Mouse (Mus musculus) hindbrain, embryonic 14.5 days (tissue): ENCODE measurements around the gene Fam208b. TPM values are rescaled to one million over a fixed set of nuclear protein-coding genes. Genes with fewer than 3 reads are reported as not detected.

Experiments used
- ATAC-seq: fragments of 200-750 bp; cut with Nextera tagmentation; 2 replicates; pipeline ENCODE4 v1.8.0; 2017; ENCODE audit warnings: moderate number of reproducible peaks, mild to moderate bottlenecking, moderate TSS enrichment, moderate library complexity; ENCODE audit not compliant: low FRiP score
- DNase-seq: peaks from one replicate; pipeline ENCODE4 v3.0.0-alpha.2; 2015; ENCODE audit warnings: low spot score
- H3K27ac ChIP-seq: fragments of 300-500 bp; sonication (generic); 2 replicates; pipeline ENCODE4 v1.5.1; 2014; ENCODE audit warnings: mild to moderate bottlenecking, moderate library complexity
- H3K27me3 ChIP-seq: fragments of 300-500 bp; sonication (generic); 2 replicates; pipeline ENCODE4 v1.6.1; 2014; ENCODE audit warnings: mild to moderate bottlenecking, low read length, mixed read lengths; ENCODE audit not compliant: control insufficient read depth, insufficient read depth
- H3K36me3 ChIP-seq: fragments of 300-500 bp; sonication (generic); replicated peaks from 2 replicates; pipeline ENCODE4 v1.6.1; 2014; ENCODE audit not compliant: control insufficient read depth, insufficient read depth
- H3K4me1 ChIP-seq: fragments of 300-500 bp; sonication (generic); replicated peaks from 2 replicates; pipeline ENCODE4 v1.6.1; 2014; ENCODE audit warnings: antibody characterized with exemption, low read length, mixed read lengths; ENCODE audit not compliant: control insufficient read depth, insufficient read depth
- H3K4me2 ChIP-seq: fragments of 300-500 bp; sonication (generic); replicated peaks from 2 replicates; pipeline ENCODE4 v1.6.1; 2014; ENCODE audit warnings: mild to moderate bottlenecking, moderate library complexity
- H3K4me3 ChIP-seq: fragments of 300-500 bp; sonication (generic); replicated peaks from 2 replicates; pipeline ENCODE4 v1.5.1; 2014; ENCODE audit warnings: mild to moderate bottlenecking, low read length
- H3K9ac ChIP-seq: fragments of 300-500 bp; sonication (generic); 2 replicates; pipeline ENCODE4 v1.6.1; 2014
- H3K9me3 ChIP-seq: fragments of 300-500 bp; sonication (generic); 2 replicates; pipeline ENCODE4 v1.6.1; 2016; ENCODE audit warnings: low read length; ENCODE audit not compliant: control insufficient read depth
- WGBS: fragments of 180-500 bp; shearing (Covaris S2); extraction: QIAGEN DNeasy Blood & Tissue Kit; methylation state at CpG from one replicate; pipeline ENCODE4 v1.1.7; 2014; 5-methylcytosine and 5-hydroxymethylcytosine counted together
- polyA plus RNA-seq: library from polyadenylated mRNA; unstranded; fragments of >200 nt; fragmentation: Nextera tagmentation; extraction: Ambion mirVana; gene quantifications from 2 replicates; pipeline ENCODE4 v1.2.1, GENCODE M21; 2014

The Fam208b gene
- polyA plus RNA-seq, 1 experiment from 2014 or later: 22.0 TPM

GRCm38 (mm10) chr13:3596232-3596631, 14.7 kb downstream of the Fam208b start:
- H3K4me2 ChIP-seq: no peak overlapping the region
- ATAC-seq: no peak
- no peak overlapping the region for H3K4me3 ChIP-seq
- peaks cover 67% of the 10 kb centered on the region for H3K36me3 ChIP-seq
- no peaks in the 10 kb centered on the region for H3K4me1 ChIP-seq
- WGBS: 96% methylated on average over 6 of the region's 6 CpGs
- no peak overlapping the region for H3K27ac ChIP-seq
- no peak for DNase-seq
- H3K9ac ChIP-seq: no peak overlapping the region
- H3K27me3 ChIP-seq: no peaks in the 10 kb centered on the region
- H3K9me3 ChIP-seq: no peaks in the 10 kb centered on the region

- DNase-seq (no peak), ATAC-seq (no peak)
These were observed 16.6 kb downstream of the Fam208b start for GRCm38 (mm10) chr13:3594311-3594710.

GRCm38 (mm10) chr13:3590789-3591188, 20.1 kb downstream of the Fam208b start:
- H3K27ac ChIP-seq: no peak overlapping the region
- H3K9ac ChIP-seq: no peak overlapping the region
- H3K27me3 ChIP-seq: no peaks in the 10 kb centered on the region
- H3K4me3 ChIP-seq: no peak overlapping the region
- DNase-seq (no peak), ATAC-seq (no peak)
- peaks cover 78% of the 10 kb centered on the region for H3K36me3 ChIP-seq
- H3K9me3 ChIP-seq: no peaks in the 10 kb centered on the region
- WGBS: 83% methylated on average over 3 of the region's 3 CpGs
- H3K4me1 ChIP-seq: no peaks in the 10 kb centered on the region
- no peak overlapping the region for H3K4me2 ChIP-seq

More at GRCm38 (mm10) chr13:3594311-3594710, 16.6 kb downstream of the Fam208b start:
- no peak overlapping the region for H3K4me2 ChIP-seq
- no peaks in the 10 kb centered on the region for H3K27me3 ChIP-seq
- no peaks in the 10 kb centered on the region for H3K9me3 ChIP-seq
- H3K36me3 ChIP-seq: peaks cover 71% of the 10 kb centered on the region
- 89% methylated on average over 1 of the region's 1 CpGs for WGBS
- H3K27ac ChIP-seq: no peak overlapping the region
- H3K4me1 ChIP-seq: no peaks in the 10 kb centered on the region
- H3K4me3 ChIP-seq: no peak overlapping the region
- H3K9ac ChIP-seq: no peak overlapping the region

GRCm38 (mm10) chr13:3563953-3564352, 47.0 kb downstream of the Fam208b start:
- no peak overlapping the region for H3K4me3 ChIP-seq
- H3K36me3 ChIP-seq: peaks cover 90% of the 10 kb centered on the region
- 90% methylated on average over 2 of the region's 2 CpGs for WGBS

GRCm38 (mm10) chr13:3563130-3563529, 47.8 kb downstream of the Fam208b start:
- H3K4me1 ChIP-seq: no peaks in the 10 kb centered on the region
- H3K4me2 ChIP-seq: no peak overlapping the region
- H3K27me3 ChIP-seq: no peaks in the 10 kb centered on the region
- no peak overlapping the region for H3K27ac ChIP-seq
- WGBS: 91% methylated on average over 1 of the region's 1 CpGs
- ATAC-seq (no peak), DNase-seq (no peak)
- H3K9ac ChIP-seq: no peak overlapping the region
- H3K36me3 ChIP-seq: peaks cover 88% of the 10 kb centered on the region
- no peak overlapping the region for H3K4me3 ChIP-seq
- H3K9me3 ChIP-seq: no peaks in the 10 kb centered on the region

More at GRCm38 (mm10) chr13:3563953-3564352, 47.0 kb downstream of the Fam208b start:
- Histone ChIP-seq H3K4me1 (no peaks in the 10 kb centered on the region), H3K9ac (no peak overlapping the region), H3K4me2 (no peak overlapping the region), H3K27me3 (no peaks in the 10 kb centered on the region), H3K9me3 (no peaks in the 10 kb centered on the region), H3K27ac (no peak overlapping the region)
- no peak for DNase-seq
- no peak for ATAC-seq

GRCm38 (mm10) chr13:3547856-3548255, 63.1 kb downstream of the Fam208b start:
- Histone ChIP-seq H3K4me1 (0 out of 2 replicates have a peak, but pooled peaks cover 3% of the 10 kb centered on the region), H3K27me3 (no peaks in the 10 kb centered on the region), H3K4me3 (no peak overlapping the region), H3K36me3 (peaks cover 35% of the 10 kb centered on the region), H3K27ac (no peak overlapping the region), H3K9ac (no peak overlapping the region), H3K4me2 (no peak overlapping the region), H3K9me3 (no peaks in the 10 kb centered on the region)
- DNase-seq (no peak), ATAC-seq (no peak)
- WGBS: 94% methylated on average over 6 of the region's 6 CpGs

GRCm38 (mm10) chr13:3547410-3547809, 63.5 kb downstream of the Fam208b start:
- Histone ChIP-seq H3K4me2 (no peak overlapping the region), H3K27me3 (no peaks in the 10 kb centered on the region), H3K27ac (no peak overlapping the region), H3K4me3 (no peak overlapping the region), H3K9ac (no peak overlapping the region), H3K36me3 (peaks cover 30% of the 10 kb centered on the region), H3K9me3 (no peaks in the 10 kb centered on the region), H3K4me1 (peaks cover 8% of the 10 kb centered on the region; the same call in 1 of the 2 replicates)
- DNase-seq (no peak), ATAC-seq (no peak)
- 87% methylated on average over 3 of the region's 3 CpGs for WGBS

- H3K27me3 ChIP-seq: no peaks in the 10 kb centered on the region
- WGBS: 68% methylated on average over 5 of the region's 5 CpGs
- no peak overlapping the region for H3K4me3 ChIP-seq
- DNase-seq: no peak
- H3K4me1 ChIP-seq: peaks cover 31% of the 10 kb centered on the region
- no peak overlapping the region for H3K27ac ChIP-seq
- no peaks in the 10 kb centered on the region for H3K9me3 ChIP-seq
- H3K4me2 ChIP-seq: no peak overlapping the region
- no peak overlapping the region for H3K9ac ChIP-seq
- peaks cover 18% of the 10 kb centered on the region for H3K36me3 ChIP-seq
- no peak for ATAC-seq
These were observed 66.0 kb downstream of the Fam208b start for GRCm38 (mm10) chr13:3544925-3545324.

GRCm38 (mm10) chr13:3544077-3544874, 66.6 kb downstream of the Fam208b start:
- H3K27me3 ChIP-seq: no peaks in the 10 kb centered on the region
- no peak overlapping the region for H3K27ac ChIP-seq
- no peak overlapping the region for H3K9ac ChIP-seq
- H3K4me1 ChIP-seq: peaks cover 37% of the 10 kb centered on the region
- H3K4me2 ChIP-seq: no peak overlapping the region
- H3K36me3 ChIP-seq: peaks cover 13% of the 10 kb centered on the region
- no peaks in the 10 kb centered on the region for H3K9me3 ChIP-seq
- H3K4me3 ChIP-seq: no peak overlapping the region
- WGBS: 93% methylated on average over 4 of the region's 4 CpGs
- DNase-seq (no peak), ATAC-seq (no peak)
